In the genomic region with DNA sequence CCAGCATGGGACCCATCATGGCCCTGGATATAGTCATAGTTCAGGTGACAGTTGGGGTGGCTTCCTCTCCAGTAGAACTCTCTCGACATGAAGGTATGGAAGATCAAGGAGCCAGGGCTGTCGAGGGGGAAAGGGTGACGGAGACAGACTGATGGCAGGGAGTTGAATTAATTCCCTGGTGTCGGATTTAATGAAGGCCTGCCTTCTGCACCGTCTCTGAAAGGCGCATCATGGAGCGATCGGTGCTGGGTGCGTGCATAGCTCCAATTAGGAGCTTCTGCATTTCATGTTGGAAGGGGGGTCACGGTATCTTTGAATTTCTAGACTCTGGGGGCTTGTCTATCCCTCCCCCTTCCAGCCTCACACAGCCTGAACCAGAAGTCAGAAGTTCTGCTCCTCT, we compare ENCODE assay signal across 15 mouse cellular contexts. TPM values are rescaled to one million over a fixed set of nuclear protein-coding genes. Genes with fewer than 3 reads are reported as not detected.
"Had no signal": no experiment of that assay in that cellular context is flagged by ENCODE, and none has a peak within 500 bp of the region (broad histone marks: within the 10 kb centered on the region; RNA-seq: fewer than 3 reads in every experiment).

No protein-coding gene starts in this region.

- H3K9ac ChIP-seq: liver, embryonic 13.5 days; lung, embryonic 14.5 days had no signal

- DNase-seq: kidney, adult 18-20 months; kidney, adult 9 months; kidney, postnatal 25 days; layer of hippocampus, adult 9-11 months; layer of hippocampus, postnatal 36 days; liver, embryonic 13.5 days; lung, embryonic 14.5 days; thymus, adult 18-20 months; thymus, postnatal 36 days had no signal

- ATAC-seq: lung, postnatal 0 days had no signal

- H3K4me2 ChIP-seq: liver, embryonic 13.5 days; lung, embryonic 14.5 days had no signal

- H3K36me3 ChIP-seq: liver, embryonic 13.5 days had no signal

- H3K27ac ChIP-seq: layer of hippocampus, adult 2 months; left cerebral cortex, adult 2 months; liver, embryonic 13.5 days; macrophage had no signal

- H3K4me1 ChIP-seq: liver, embryonic 13.5 days had no signal

- H3K27me3 ChIP-seq: liver, embryonic 13.5 days had no signal

- H3K9me3 ChIP-seq: liver, embryonic 13.5 days had no signal

- H3K4me3 ChIP-seq: layer of hippocampus, adult 2 months; left cerebral cortex, adult 2 months; liver, embryonic 13.5 days had no signal

RNA-seq across cellular contexts. Expression of gene Dscaml1, which starts 41.8 kb away (rescaled TPM):
- total RNA-seq: megakaryocyte, adult 5-6 weeks had no signal
- polyA plus RNA-seq: liver, embryonic 13.5 days; liver, embryonic 16.5 days had no signal
